Mouse (Mus musculus) embryonic facial prominence, embryonic 13.5 days (tissue): ENCODE measurements at regions not wholly inside any gene's neighbourhood (a gene's known extent, or its start where the extent isn't known, plus 50 kb on each side); places are given as distances from the start of the nearest gene placed in this dataset.

ENCODE experiments used
- ATAC-seq: fragments of 200-750 bp; cut with Nextera tagmentation; 2 replicates; pipeline ENCODE4 v1.8.0; 2017; ENCODE audit warnings: low read depth; ENCODE audit not compliant: insufficient number of reproducible peaks, insufficient read depth, low FRiP score, low TSS enrichment
- H3K27ac ChIP-seq: fragments of 300-500 bp; sonication (generic); 2 replicates; pipeline ENCODE4 v1.5.1; 2015; ENCODE audit warnings: moderate library complexity, mild to moderate bottlenecking, inconsistent platforms
- H3K27me3 ChIP-seq: fragments of 300-500 bp; sonication (generic); 2 replicates; pipeline ENCODE4 v1.6.1; 2015; ENCODE audit warnings: mild to moderate bottlenecking, inconsistent platforms
- H3K36me3 ChIP-seq: fragments of 300-500 bp; sonication (generic); 2 replicates; pipeline ENCODE4 v1.6.1; 2015; ENCODE audit warnings: mild to moderate bottlenecking, inconsistent platforms
- H3K4me1 ChIP-seq: fragments of 300-500 bp; sonication (generic); 2 replicates; pipeline ENCODE4 v1.6.1; 2015; ENCODE audit warnings: inconsistent platforms
- H3K4me2 ChIP-seq: fragments of 300-500 bp; sonication (generic); 2 replicates; pipeline ENCODE4 v1.6.1; 2015; ENCODE audit warnings: moderate library complexity, mild to moderate bottlenecking, inconsistent platforms
- H3K4me3 ChIP-seq: fragments of 300-500 bp; sonication (generic); 2 replicates; pipeline ENCODE4 v1.5.1; 2015; ENCODE audit warnings: mild to moderate bottlenecking, inconsistent platforms
- H3K9ac ChIP-seq: fragments of 300-500 bp; sonication (generic); 2 replicates; pipeline ENCODE4 v1.6.1; 2015; ENCODE audit warnings: mild to moderate bottlenecking, inconsistent platforms
- H3K9me3 ChIP-seq: fragments of 300-500 bp; sonication (generic); 2 replicates; pipeline ENCODE4 v1.6.1; 2016; ENCODE audit warnings: inconsistent platforms
- WGBS: fragments of 180-500 bp; shearing (Covaris S2); methylation state at CpG from one replicate; pipeline ENCODE4 v1.1.7; 2015; ENCODE audit warnings: mixed read lengths; 5-methylcytosine and 5-hydroxymethylcytosine counted together

DNA sequence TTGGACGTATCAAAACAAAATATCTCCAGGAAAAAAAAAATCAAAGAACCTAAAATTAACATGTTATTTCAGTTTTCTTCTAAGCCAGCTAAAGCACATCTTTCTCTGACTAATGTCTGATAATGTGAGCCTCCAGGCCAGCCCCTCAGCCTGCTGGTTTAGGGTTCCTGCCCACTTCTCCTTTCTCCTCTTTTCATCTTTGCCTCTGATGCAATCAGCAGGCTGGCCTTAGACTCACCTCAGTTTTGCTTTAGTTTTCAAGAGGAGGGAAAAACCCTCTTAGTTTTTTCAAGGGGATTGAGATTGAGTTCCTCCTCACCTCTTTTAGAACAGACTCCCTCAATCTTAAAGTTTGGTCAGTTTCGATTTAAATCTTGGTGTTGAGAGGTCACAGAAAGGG lies 93.0 kb upstream of the Pthlh start:
- 80% methylated on average over 2 of the region's 2 CpGs for WGBS
- Histone ChIP-seq H3K4me2 (no peak overlapping the region), H3K27ac (no peak overlapping the region), H3K4me1 (no peaks in the 10 kb centered on the region), H3K36me3 (no peaks in the 10 kb centered on the region), H3K27me3 (no peaks in the 10 kb centered on the region), H3K4me3 (no peak overlapping the region), H3K9ac (no peak overlapping the region), H3K9me3 (no peaks in the 10 kb centered on the region)
- ATAC-seq = no peak

DNA sequence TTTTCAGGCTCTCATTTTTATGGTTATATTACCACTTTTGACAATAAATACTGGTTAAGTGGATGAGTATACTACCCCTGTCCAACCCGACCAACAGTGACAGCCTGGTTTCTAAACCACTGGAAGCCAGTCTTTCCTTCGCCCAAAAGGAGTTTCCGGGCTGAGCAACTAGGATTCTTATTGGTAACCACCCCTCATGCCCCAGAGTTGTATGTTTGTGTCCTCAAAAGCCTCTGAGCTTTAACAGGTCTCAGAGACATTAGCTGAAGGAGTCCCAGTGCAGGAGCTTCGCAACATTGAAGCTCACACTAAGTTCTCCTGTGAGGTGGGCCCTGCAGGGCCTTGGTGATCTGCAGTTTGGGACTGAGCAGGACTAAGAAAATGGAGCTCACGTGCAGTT lies 92.6 kb upstream of the Pthlh start:
- WGBS = 90% methylated on average over 5 of the region's 5 CpGs
- no peak overlapping the region for H3K4me3 ChIP-seq
- no peak overlapping the region for H3K27ac ChIP-seq
- no peaks in the 10 kb centered on the region for H3K36me3 ChIP-seq
- no peak overlapping the region for H3K4me2 ChIP-seq
- no peak for ATAC-seq
- no peaks in the 10 kb centered on the region for H3K9me3 ChIP-seq
- no peaks in the 10 kb centered on the region for H3K27me3 ChIP-seq
- H3K9ac ChIP-seq = no peak overlapping the region
- H3K4me1 ChIP-seq = no peaks in the 10 kb centered on the region

DNA sequence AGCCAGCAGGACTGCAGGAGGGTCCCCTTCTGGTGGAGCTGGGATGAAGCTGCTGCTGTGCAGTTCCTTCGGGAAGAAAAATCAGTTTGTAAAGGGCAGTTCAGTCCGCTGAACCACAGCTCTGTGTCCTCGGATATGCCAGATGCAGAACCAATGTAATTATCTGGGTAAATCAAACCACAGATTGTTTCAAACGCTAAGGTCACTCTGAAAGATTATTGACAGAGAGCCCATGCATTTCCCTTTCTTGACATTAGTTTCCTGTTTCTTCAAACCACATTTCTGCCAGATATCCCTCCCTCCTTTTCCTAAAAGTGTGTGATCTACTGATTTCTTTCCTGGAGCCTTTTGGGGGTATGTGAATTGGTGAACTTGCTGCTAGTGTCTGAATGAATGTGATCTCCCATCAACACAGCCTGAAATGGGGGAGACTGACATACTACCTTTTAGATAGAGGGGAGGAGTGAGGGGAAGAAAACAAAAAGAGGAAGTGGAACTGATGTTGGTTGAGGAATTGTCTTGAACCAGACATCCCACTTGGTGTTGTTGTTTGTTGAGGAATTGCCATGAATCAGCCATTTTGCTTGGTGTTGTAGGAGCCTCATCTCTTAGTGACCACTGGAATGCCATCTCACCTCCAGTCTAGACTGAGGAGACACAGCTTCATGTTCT lies 85.7 kb upstream of the Pthlh start:
- no peak overlapping the region for H3K4me2 ChIP-seq
- H3K27me3 ChIP-seq = no peaks in the 10 kb centered on the region
- peaks cover 6% of the 10 kb centered on the region; the same call in 1 of the 2 replicates for H3K4me1 ChIP-seq
- no peaks in the 10 kb centered on the region for H3K36me3 ChIP-seq
- no peak for ATAC-seq
- 35% methylated on average over 4 of the region's 4 CpGs for WGBS
- H3K27ac ChIP-seq = no peak overlapping the region
- no peaks in the 10 kb centered on the region for H3K9me3 ChIP-seq
- H3K4me3 ChIP-seq = no peak overlapping the region
- H3K9ac ChIP-seq = no peak overlapping the region

DNA sequence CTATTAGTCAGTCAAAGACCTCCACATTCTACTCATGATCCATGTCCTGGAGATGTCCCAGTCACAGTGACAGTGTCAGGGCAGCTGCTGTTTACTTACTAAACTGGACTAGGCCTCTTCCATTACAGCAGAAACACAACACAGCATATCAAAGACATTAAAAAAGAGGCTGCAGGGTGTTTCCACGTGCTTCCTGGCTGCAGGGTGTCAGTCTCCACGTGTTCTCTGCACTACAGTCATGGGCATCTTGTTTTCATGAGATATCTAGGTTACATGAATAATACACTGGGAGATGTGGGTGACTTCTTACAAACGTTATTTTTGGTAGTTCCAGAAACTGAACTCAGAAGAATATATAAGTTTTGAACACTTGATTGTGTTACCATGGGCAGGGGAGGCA lies 84.6 kb upstream of the Pthlh start:
- Histone ChIP-seq H3K4me1 (peaks cover 6% of the 10 kb centered on the region; the same call in 1 of the 2 replicates), H3K9me3 (no peaks in the 10 kb centered on the region), H3K9ac (no peak overlapping the region), H3K36me3 (no peaks in the 10 kb centered on the region), H3K27me3 (0 out of 2 replicates have a peak, but pooled peaks cover 3% of the 10 kb centered on the region), H3K27ac (no peak overlapping the region), H3K4me2 (no peak overlapping the region), H3K4me3 (no peak overlapping the region)
- ATAC-seq = no peak
- 45% methylated on average over 3 of the region's 3 CpGs for WGBS

DNA sequence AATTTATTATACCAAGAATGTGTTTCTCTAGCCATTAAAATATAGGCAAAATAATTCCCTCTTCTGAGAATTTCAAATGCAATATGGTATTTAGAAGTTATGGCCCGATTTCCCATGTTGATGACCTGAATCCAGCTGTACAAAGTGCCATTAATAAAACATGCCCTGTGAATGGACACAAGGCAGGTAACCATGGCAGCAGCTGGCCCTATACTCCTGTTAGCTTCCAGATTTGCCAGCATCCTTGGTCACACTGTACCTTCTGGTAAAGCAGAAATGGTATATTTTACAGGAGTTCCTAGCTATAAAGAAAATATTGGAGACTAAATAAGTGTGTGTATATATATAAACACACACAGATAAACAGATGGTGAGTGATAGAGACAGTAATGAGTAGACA lies 77.1 kb upstream of the Pthlh start:
- Histone ChIP-seq H3K27ac (no peak overlapping the region), H3K27me3 (0 out of 2 replicates have a peak, but pooled peaks cover 5% of the 10 kb centered on the region), H3K4me1 (peaks cover 6% of the 10 kb centered on the region), H3K36me3 (no peaks in the 10 kb centered on the region), H3K4me2 (no peak overlapping the region), H3K9me3 (no peaks in the 10 kb centered on the region), H3K4me3 (no peak overlapping the region), H3K9ac (no peak overlapping the region)
- ATAC-seq = no peak
- WGBS = 80% methylated on average over 1 of the region's 1 CpGs

DNA sequence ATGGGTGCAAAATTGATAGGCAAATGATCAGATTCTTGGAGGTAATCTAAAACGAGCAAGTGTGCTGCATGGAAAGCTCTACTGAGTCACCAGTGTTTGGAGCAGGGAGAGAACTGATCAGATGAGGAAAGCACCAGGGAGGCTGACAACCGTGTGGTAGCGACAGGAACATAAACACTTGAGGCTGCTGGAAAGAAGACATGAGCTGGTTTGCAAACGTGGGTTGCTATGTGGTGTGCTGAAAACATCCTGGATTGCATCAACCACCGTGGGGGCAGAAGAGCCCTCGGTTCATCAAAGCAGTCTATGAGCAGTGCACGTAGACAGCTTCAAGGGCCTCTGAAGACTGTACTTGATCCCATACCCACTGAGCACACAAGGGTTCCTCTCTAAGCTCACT lies 69.0 kb upstream of the Pthlh start:
- Histone ChIP-seq H3K36me3 (no peaks in the 10 kb centered on the region), H3K4me2 (no peak overlapping the region), H3K4me1 (peaks cover 18% of the 10 kb centered on the region), H3K27ac (no peak overlapping the region), H3K27me3 (no peaks in the 10 kb centered on the region), H3K9me3 (no peaks in the 10 kb centered on the region), H3K4me3 (no peak overlapping the region), H3K9ac (no peak overlapping the region)
- 85% methylated on average over 7 of the region's 7 CpGs for WGBS
- no peak for ATAC-seq

DNA sequence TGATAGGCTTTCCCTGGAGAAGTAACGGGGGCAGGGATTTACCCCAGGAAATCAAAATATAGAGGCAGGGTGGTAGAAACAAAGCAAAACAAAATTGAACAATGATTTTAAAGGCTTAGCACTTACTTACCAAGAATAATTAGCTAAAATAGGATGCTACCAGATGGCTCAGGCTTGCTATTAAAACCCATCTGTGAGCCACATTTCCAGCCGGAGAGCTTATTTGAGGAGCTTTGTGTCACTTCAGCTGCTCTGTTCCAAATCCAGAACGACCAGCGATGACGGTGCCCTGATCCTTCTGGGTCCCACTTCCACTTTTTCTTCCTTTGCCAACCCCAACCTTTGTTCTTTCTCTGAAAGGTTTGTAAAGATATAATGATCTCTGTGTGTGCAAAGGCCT lies 65.2 kb upstream of the Pthlh start:
- ATAC-seq = no peak
- 60% methylated on average over 5 of the region's 5 CpGs for WGBS

DNA sequence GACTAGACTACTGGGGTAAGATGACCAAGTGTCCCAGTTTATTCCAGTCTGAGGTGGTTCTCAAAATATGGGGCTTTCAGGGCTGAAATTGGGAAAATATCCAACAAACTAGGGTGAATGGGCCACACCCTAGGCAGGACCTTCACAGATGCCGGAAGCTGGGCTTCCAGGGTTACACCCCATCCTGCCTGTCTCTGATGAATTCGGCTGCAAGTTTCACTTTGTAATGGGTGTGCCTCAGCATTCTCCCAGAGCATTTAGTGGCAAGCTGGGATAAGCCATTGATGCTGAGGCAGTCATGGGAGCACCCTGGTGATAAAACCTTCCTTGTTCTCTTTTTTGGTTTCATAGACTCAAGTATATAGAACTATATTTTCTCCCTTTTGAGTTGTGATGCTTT lies 60.4 kb upstream of the Pthlh start:
- Histone ChIP-seq H3K27me3 (no peaks in the 10 kb centered on the region), H3K4me3 (no peak overlapping the region), H3K27ac (no peak overlapping the region), H3K4me1 (no peaks in the 10 kb centered on the region), H3K36me3 (no peaks in the 10 kb centered on the region), H3K9me3 (no peaks in the 10 kb centered on the region), H3K9ac (no peak overlapping the region), H3K4me2 (no peak overlapping the region)
- 89% methylated on average over 2 of the region's 2 CpGs for WGBS
- no peak for ATAC-seq

More for the DNA sequence above, 65.2 kb upstream of the Pthlh start:
- no peak overlapping the region for H3K4me2 ChIP-seq
- no peak overlapping the region for H3K27ac ChIP-seq
- H3K9me3 ChIP-seq = no peaks in the 10 kb centered on the region
- H3K4me1 ChIP-seq = no peaks in the 10 kb centered on the region
- no peaks in the 10 kb centered on the region for H3K27me3 ChIP-seq
- no peaks in the 10 kb centered on the region for H3K36me3 ChIP-seq
- H3K9ac ChIP-seq = no peak overlapping the region
- no peak overlapping the region for H3K4me3 ChIP-seq

DNA sequence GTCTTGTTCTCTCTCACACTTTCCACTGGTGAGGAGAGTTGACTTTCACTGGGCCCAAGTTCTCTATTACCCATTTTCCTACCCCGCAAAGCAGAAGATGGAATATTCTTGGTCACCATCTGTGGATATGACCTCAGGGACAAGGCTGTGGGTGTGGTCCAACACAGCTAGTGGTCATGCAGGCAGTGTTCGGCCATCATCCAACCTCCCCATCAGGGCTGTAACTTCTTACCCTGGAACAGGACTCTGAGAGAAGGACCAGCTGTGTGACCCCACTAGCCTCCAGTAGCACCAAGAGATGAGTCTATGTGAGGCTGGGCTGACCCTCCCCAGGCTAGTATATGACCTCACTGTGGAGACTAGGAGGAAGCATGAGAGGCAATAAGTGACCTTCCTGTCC lies 54.1 kb upstream of the Pthlh start:
- Histone ChIP-seq H3K9ac (no peak overlapping the region), H3K4me1 (0 out of 2 replicates have a peak, but pooled peaks cover 4% of the 10 kb centered on the region), H3K27ac (no peak overlapping the region), H3K4me2 (no peak overlapping the region), H3K27me3 (no peaks in the 10 kb centered on the region), H3K9me3 (no peaks in the 10 kb centered on the region), H3K36me3 (no peaks in the 10 kb centered on the region), H3K4me3 (no peak overlapping the region)
- no peak for ATAC-seq
- 96% methylated on average over 2 of the region's 2 CpGs for WGBS

DNA sequence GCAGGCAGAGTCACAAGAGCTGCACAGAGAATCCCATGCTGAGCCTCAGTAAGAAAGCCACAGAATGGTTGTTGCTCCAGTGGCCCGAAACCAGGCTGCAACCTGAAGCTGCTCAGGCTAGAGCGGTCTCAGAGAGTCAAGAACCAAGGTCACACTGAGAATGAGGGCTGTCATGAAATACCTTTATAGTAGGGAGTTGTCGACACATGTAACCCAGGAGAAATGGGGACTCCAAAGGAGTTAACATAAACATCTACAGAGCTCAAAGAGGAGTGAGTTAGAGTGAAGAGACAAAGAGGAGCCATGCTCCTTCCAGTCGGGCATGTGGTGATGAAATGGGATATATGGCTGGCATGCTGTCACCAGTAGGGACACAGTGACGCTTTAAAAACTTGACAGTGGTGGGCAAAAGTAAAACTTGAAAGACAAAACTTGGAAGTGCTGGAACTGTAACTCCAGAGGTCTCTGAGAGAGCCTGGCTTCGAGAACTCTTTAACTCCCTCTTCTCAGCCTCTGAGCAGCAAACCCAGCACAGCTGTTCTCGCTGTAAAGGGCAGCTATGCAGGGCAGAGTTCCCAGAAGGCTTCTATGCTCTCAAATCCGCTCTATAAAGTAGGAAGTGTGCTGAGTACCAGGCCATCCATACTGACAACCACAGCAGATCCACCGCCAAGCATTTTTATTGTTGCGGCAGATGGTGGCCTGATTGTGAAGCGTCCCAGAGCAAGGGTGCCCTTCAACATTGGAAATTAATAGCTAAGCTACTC lies 52.9 kb upstream of the Pthlh start:
- Histone ChIP-seq H3K27ac (no peak overlapping the region), H3K4me3 (no peak overlapping the region), H3K36me3 (no peaks in the 10 kb centered on the region), H3K4me1 (0 out of 2 replicates have a peak, but pooled peaks cover 4% of the 10 kb centered on the region), H3K9ac (no peak overlapping the region), H3K27me3 (no peaks in the 10 kb centered on the region), H3K9me3 (no peaks in the 10 kb centered on the region), H3K4me2 (no peak overlapping the region)
- ATAC-seq = no peak
- 78% methylated on average over 11 of the region's 11 CpGs for WGBS

DNA sequence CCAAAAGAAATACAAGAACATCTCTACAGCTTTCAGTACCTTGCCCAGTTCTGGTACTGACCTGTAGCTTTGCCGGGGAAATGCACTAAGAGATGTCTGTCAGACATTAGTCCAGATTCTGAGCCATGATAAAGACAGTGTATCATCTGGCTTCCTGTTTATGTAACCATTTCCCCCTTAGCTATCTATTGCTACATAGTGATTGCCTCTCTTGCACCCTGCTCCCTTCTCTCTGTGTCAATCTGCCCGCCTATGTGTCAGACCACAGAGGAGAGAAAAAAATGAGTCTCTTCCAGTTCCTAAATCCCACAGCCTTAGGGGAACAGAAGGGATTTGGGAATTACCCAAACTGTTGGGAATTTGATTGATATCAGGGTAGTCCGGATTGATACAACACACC lies 52.2 kb upstream of the Pthlh start:
- no peaks in the 10 kb centered on the region for H3K9me3 ChIP-seq
- ATAC-seq = no peak
- no peak overlapping the region for H3K4me2 ChIP-seq
- H3K4me3 ChIP-seq = no peak overlapping the region
- H3K27ac ChIP-seq = no peak overlapping the region
- no peak overlapping the region for H3K9ac ChIP-seq
- H3K27me3 ChIP-seq = no peaks in the 10 kb centered on the region
- WGBS = 45% methylated on average over 3 of the region's 3 CpGs
- H3K4me1 ChIP-seq = 0 out of 2 replicates have a peak, but pooled peaks cover 4% of the 10 kb centered on the region
- no peaks in the 10 kb centered on the region for H3K36me3 ChIP-seq

DNA sequence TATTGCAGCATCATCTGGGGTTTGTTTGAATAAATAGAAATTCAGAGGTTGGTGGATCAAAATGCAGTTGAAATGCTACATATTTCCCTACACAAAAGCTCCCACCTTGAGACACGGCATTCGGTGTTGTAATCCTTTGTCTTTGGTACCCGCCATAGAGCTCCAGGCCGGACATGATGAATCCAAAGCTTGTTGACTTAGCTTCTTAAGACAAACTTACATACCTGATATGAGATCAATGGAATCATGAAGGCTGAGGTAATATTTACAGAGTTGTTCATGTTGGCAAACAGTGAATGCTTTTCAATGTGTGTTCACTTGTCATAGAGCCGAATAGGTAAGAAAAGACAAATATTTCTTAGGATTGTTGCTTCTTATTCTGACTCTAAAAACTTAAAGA lies 51.2 kb upstream of the Pthlh start:
- WGBS = 93% methylated on average over 5 of the region's 5 CpGs
- H3K9me3 ChIP-seq = no peaks in the 10 kb centered on the region
- H3K27me3 ChIP-seq = no peaks in the 10 kb centered on the region
- H3K36me3 ChIP-seq = no peaks in the 10 kb centered on the region
- no peak overlapping the region for H3K27ac ChIP-seq
- no peak overlapping the region for H3K4me3 ChIP-seq
- H3K9ac ChIP-seq = no peak overlapping the region
- 0 out of 2 replicates have a peak, but pooled peaks cover 4% of the 10 kb centered on the region for H3K4me1 ChIP-seq
- no peak overlapping the region for H3K4me2 ChIP-seq
- ATAC-seq = no peak
